Mouse (Mus musculus): Measurements from ENCODE around the gene Acer3.

GRCm38 (mm10) chr7:98178560-98179231 is 142.3 kb downstream of the Acer3 start:
- no peak for TF ChIP-seq POLR2A (IDR thresholded peaks at IDR 0.05; ENCODE audit: insufficient read depth, low read depth, low read length)
- TF ChIP-seq CTCF (IDR thresholded peaks at IDR 0.05; ENCODE audit: insufficient read depth, low read depth, low read length), result no peak

All from olfactory bulb, adult 2 months (tissue).